Mouse (Mus musculus): ENCODE data around the gene Tjap1. TPM values are rescaled to one million over a fixed set of nuclear protein-coding genes. Genes with fewer than 3 reads are reported as not detected.

Gene Tjap1
- total RNA-seq, 2 experiments from 2014 or later: 35.4 to 43.6 TPM

GRCm38 (mm10) chr17:46259675-46260074, 23.2 kb downstream of the Tjap1 start:
- intact Hi-C loops (cut with DNase I): no loop called here
- DNase-seq: no peak

- intact Hi-C loops (cut with DNase I): no loop called here
- DNase-seq: no peak
Measured at GRCm38 (mm10) chr17:46258279-46259053, 24.4 kb downstream of the Tjap1 start.

GRCm38 (mm10) chr17:46255147-46255546, 27.7 kb downstream of the Tjap1 start:
- no peak for DNase-seq
- intact Hi-C loops (cut with DNase I): no loop called here

GRCm38 (mm10) chr17:46254106-46254505, 28.7 kb downstream of the Tjap1 start:
- no peak for DNase-seq
- intact Hi-C loops (cut with DNase I): no loop called here

GRCm38 (mm10) chr17:46253452-46254084, 29.3 kb downstream of the Tjap1 start, which contains the start of gene Lrrc73:
TSS of gene Lrrc73 (plus strand) at chr17:46253531.
- DNase-seq: peak; percentile 88

GRCm38 (mm10) chr17:46252571-46253451, 30.0 kb downstream of the Tjap1 start:
- no peak for DNase-seq
- intact Hi-C loops (cut with DNase I): no loop called here

More at GRCm38 (mm10) chr17:46253452-46254084, 29.3 kb downstream of the Tjap1 start, which contains the start of gene Lrrc73:
- intact Hi-C loops (cut with DNase I): no loop called here

- no peak for DNase-seq
- intact Hi-C loops (cut with DNase I): no loop called here
Measured at GRCm38 (mm10) chr17:46251174-46251573, 31.7 kb downstream of the Tjap1 start.

- no peak for DNase-seq
- intact Hi-C loops (cut with DNase I): loop anchor here (5.0 kb wide), 1 partner anchor 46 kb away; the partner anchor contains the start of genes Polh and Xpo5
Measured at GRCm38 (mm10) chr17:46248189-46248522, 34.7 kb downstream of the Tjap1 start.

- peak; percentile 90 to 92 for DNase-seq
- intact Hi-C loops (cut with DNase I): loop anchor here (5.0 kb wide), 1 partner anchor 45 kb away; the partner anchor contains the start of genes Polh and Xpo5
Measured at GRCm38 (mm10) chr17:46247512-46248188, 35.2 kb downstream of the Tjap1 start, which contains the start of the genes Polr1c and Yipf3. TSS of gene Polr1c (minus strand) at chr17:46248054. TSS of gene Yipf3 (plus strand) at chr17:46248080.

- no peak for DNase-seq
- intact Hi-C loops (cut with DNase I): no loop called here
Measured at GRCm38 (mm10) chr17:46244579-46244978, 38.2 kb downstream of the Tjap1 start.

GRCm38 (mm10) chr17:46243624-46244023, 39.2 kb downstream of the Tjap1 start:
- intact Hi-C loops (cut with DNase I): no loop called here
- DNase-seq: no peak

- DNase-seq: no peak
- intact Hi-C loops (cut with DNase I): no loop called here
Measured at GRCm38 (mm10) chr17:46242993-46243392, 39.8 kb downstream of the Tjap1 start.

- DNase-seq: no peak
- intact Hi-C loops (cut with DNase I): no loop called here
Measured at GRCm38 (mm10) chr17:46242274-46242673, 40.6 kb downstream of the Tjap1 start.

- DNase-seq: no peak
- intact Hi-C loops (cut with DNase I): no loop called here
Measured at GRCm38 (mm10) chr17:46241471-46241870, 41.4 kb downstream of the Tjap1 start.

GRCm38 (mm10) chr17:46239516-46240114, 43.2 kb downstream of the Tjap1 start:
- intact Hi-C loops (cut with DNase I): no loop called here
- DNase-seq: no peak

- no peak for DNase-seq
- intact Hi-C loops (cut with DNase I): no loop called here
Measured at GRCm38 (mm10) chr17:46237480-46237879, 45.3 kb downstream of the Tjap1 start.

- intact Hi-C loops (cut with DNase I): no loop called here
- no peak for DNase-seq
Measured at GRCm38 (mm10) chr17:46237079-46237478, 45.7 kb downstream of the Tjap1 start.

- DNase-seq: no peak
- intact Hi-C loops (cut with DNase I): no loop called here
Measured at GRCm38 (mm10) chr17:46236067-46236466, 46.8 kb downstream of the Tjap1 start.

- intact Hi-C loops (cut with DNase I): no loop called here
Measured at GRCm38 (mm10) chr17:46227576-46227975, 55.2 kb downstream of the Tjap1 start.

GRCm38 (mm10) chr17:46221601-46222000, 61.2 kb downstream of the Tjap1 start:
- DNase-seq: no peak
- intact Hi-C loops (cut with DNase I): no loop called here

More at GRCm38 (mm10) chr17:46227576-46227975, 55.2 kb downstream of the Tjap1 start:
- no peak for DNase-seq

All from gastrocnemius, postnatal 36 days (tissue).